Mouse (Mus musculus) Patski (cell line): ENCODE results near the gene Capn9. TPM values are rescaled to one million over a fixed set of nuclear protein-coding genes. Genes with fewer than 3 reads are reported as not detected.

Experiments
- ATAC-seq: fragments of 100-300 bp; one replicate; pipeline ENCODE4 v1.8.0; 2021
- CTCF ChIA-PET: fragments of 350-600 bp; sonication (Branson Sonifier 250); formaldehyde crosslinking; loops from one replicate; lab custom pipeline; 2022; ENCODE audit warnings: inconsistent platforms; lab: Charles Lee
- POLR2A ChIA-PET: fragments of 350-600 bp; sonication (Branson Sonifier 250); formaldehyde crosslinking; loops from one replicate; lab custom pipeline; 2022; ENCODE audit warnings: antibody characterized with exemption, inconsistent platforms; lab: Charles Lee
- DNase-seq: peaks from one replicate; pipeline ENCODE4 v3.0.0-alpha.2; 2011; ENCODE audit warnings: low read depth, low spot score
- H3K27me3 ChIP-seq: fragments of 371-371 bp; one replicate; pipeline ENCODE4 v1.5.1; 2021
- CTCF ChIP-seq: fragments of 100-300 bp; IDR thresholded peaks from one replicate; pipeline ENCODE4 v1.5.1; 2021
- in situ Hi-C: fragments of 300-500 bp; cut with MboI; formaldehyde crosslinking; loops from 3 replicates; pipeline ENCODE4 v1.11.1; 2018; ENCODE audit warnings: low pct_unique_long_range_greater_than_20kb, mixed read lengths
- polyA plus RNA-seq: library from polyadenylated mRNA; unstranded; gene quantifications from one replicate; pipeline ENCODE4 v1.2.3, GENCODE M21; 2021

The Capn9 gene
- polyA plus RNA-seq, 1 experiment from 2014 or later, result not detected

GRCm38 (mm10) chr8:124547269-124547668 lies 28.6 kb upstream of the Capn9 start:
- no peak for ATAC-seq
- no peak for TF ChIP-seq CTCF
- no peaks in the 10 kb centered on the region for H3K27me3 ChIP-seq
- ChIA-PET CTCF (interaction anchor here (1.0 to 1.4 kb wide), 2 partner anchors 52 to 62 kb away, joined by 3 to 6 read pairs; no protein-coding TSS in a partner anchor), POLR2A (interaction anchor here (0.9 kb wide), 1 partner anchor 22 kb away, joined by 3 read pairs; no protein-coding TSS in a partner anchor)
- in situ Hi-C loops, result no loop called here
- DNase-seq, result no peak

- in situ Hi-C loops, result no loop called here
- H3K27me3 ChIP-seq, result no peaks in the 10 kb centered on the region
- DNase-seq, result no peak
- ChIA-PET CTCF (interaction anchor here (0.9 to 1.3 kb wide), 2 partner anchors 25 to 144 kb away, joined by 3 read pairs; no protein-coding TSS in a partner anchor), POLR2A (interaction anchor here (0.9 kb wide), 1 partner anchor 21 kb away, joined by 3 read pairs; no protein-coding TSS in a partner anchor)
- no peak for TF ChIP-seq CTCF
- ATAC-seq, result no peak
Measured at GRCm38 (mm10) chr8:124548187-124548586, 27.7 kb upstream of the Capn9 start.

GRCm38 (mm10) chr8:124551011-124551661 lies 24.8 kb upstream of the Capn9 start:
- in situ Hi-C loops, result no loop called here
- ATAC-seq (no peak), DNase-seq (no peak)
- TF ChIP-seq CTCF, result no peak
- ChIA-PET POLR2A (no interaction called here), CTCF (interaction anchor here (0.7 kb wide), 1 partner anchor 9 kb away, joined by 3 read pairs; no protein-coding TSS in a partner anchor)
- no peaks in the 10 kb centered on the region for H3K27me3 ChIP-seq

GRCm38 (mm10) chr8:124555113-124555750 lies 20.7 kb upstream of the Capn9 start:
- no peak for ATAC-seq
- DNase-seq, result no peak
- no peaks in the 10 kb centered on the region for H3K27me3 ChIP-seq
- ChIA-PET POLR2A (interaction anchor here (1.0 to 1.1 kb wide), 2 partner anchors 9 to 14 kb away, joined by 3 read pairs; partner anchors contain the start of gene Agt), CTCF (no interaction called here)
- in situ Hi-C loops, result no loop called here
- no peak for TF ChIP-seq CTCF

- in situ Hi-C loops, result no loop called here
- ChIA-PET CTCF (no interaction called here), POLR2A (interaction anchor here (1.0 to 1.1 kb wide), 2 partner anchors 10 to 13 kb away, joined by 3 read pairs; partner anchors contain the start of gene Agt)
- no peak for ATAC-seq
- H3K27me3 ChIP-seq, result no peaks in the 10 kb centered on the region
- no peak for TF ChIP-seq CTCF
- no peak for DNase-seq
Measured at GRCm38 (mm10) chr8:124556164-124556563, 19.7 kb upstream of the Capn9 start.

GRCm38 (mm10) chr8:124556658-124557057 lies 19.3 kb upstream of the Capn9 start:
- ChIA-PET POLR2A (interaction anchor here (1.0 to 1.1 kb wide), 2 partner anchors 10 to 13 kb away, joined by 3 read pairs; partner anchors contain the start of gene Agt), CTCF (no interaction called here)
- ATAC-seq (no peak), DNase-seq (no peak)
- TF ChIP-seq CTCF, result no peak
- no peaks in the 10 kb centered on the region for H3K27me3 ChIP-seq
- in situ Hi-C loops, result no loop called here

GRCm38 (mm10) chr8:124557476-124557875 lies 18.4 kb upstream of the Capn9 start:
- ATAC-seq (no peak), DNase-seq (no peak)
- in situ Hi-C loops, result no loop called here
- no peaks in the 10 kb centered on the region for H3K27me3 ChIP-seq
- POLR2A ChIA-PET, result interaction anchor here (0.7 kb wide), 1 partner anchor 29 kb away, joined by 3 read pairs; no protein-coding TSS in a partner anchor
- no peak for TF ChIP-seq CTCF
- CTCF ChIA-PET, result interaction anchor here (1.5 kb wide), 1 partner anchor 16 kb away, joined by 6 read pairs; no protein-coding TSS in a partner anchor

GRCm38 (mm10) chr8:124567126-124567525 lies 8.8 kb upstream of the Capn9 start:
- CTCF ChIA-PET, result no interaction called here
- POLR2A ChIA-PET, result interaction anchor here (0.6 to 0.7 kb wide), 2 partner anchors 69 to 244 kb away, joined by 4 to 7 read pairs; no protein-coding TSS in a partner anchor
- no peaks in the 10 kb centered on the region for H3K27me3 ChIP-seq
- TF ChIP-seq CTCF, result no peak
- DNase-seq, result no peak
- no peak for ATAC-seq
- in situ Hi-C loops, result no loop called here

- DNase-seq, result no peak
- in situ Hi-C loops, result no loop called here
- POLR2A ChIA-PET, result interaction anchor here (0.6 to 0.7 kb wide), 2 partner anchors 70 to 588 kb away, joined by 4 read pairs; no protein-coding TSS in a partner anchor
- TF ChIP-seq CTCF, result no peak
- no peak for ATAC-seq
- CTCF ChIA-PET, result no interaction called here
- H3K27me3 ChIP-seq, result no peaks in the 10 kb centered on the region
Measured at GRCm38 (mm10) chr8:124567584-124567983, 8.3 kb upstream of the Capn9 start.

GRCm38 (mm10) chr8:124569100-124569499 lies 6.8 kb upstream of the Capn9 start:
- in situ Hi-C loops, result no loop called here
- ATAC-seq (no peak), DNase-seq (no peak)
- POLR2A ChIA-PET, result interaction anchor here (0.6 to 0.7 kb wide), 2 partner anchors 13 to 21 kb away, joined by 3 read pairs; no protein-coding TSS in a partner anchor
- CTCF ChIA-PET, result no interaction called here
- no peak for TF ChIP-seq CTCF
- H3K27me3 ChIP-seq, result no peaks in the 10 kb centered on the region
